Mouse (Mus musculus) gastrocnemius, adult 18-20 months (tissue): Measurements from ENCODE around the gene Col4a1. TPM values are rescaled to one million over a fixed set of nuclear protein-coding genes. Genes with fewer than 3 reads are reported as not detected.
A peak's percentile ranks its signal among the peaks of the same experiment; 100 is the strongest.

Source experiments
- DNase-seq: peaks from one replicate; pipeline ENCODE4 v3.0.0; 2021; ENCODE audit warnings: low spot score
- total RNA-seq, 2 experiments: library from RNA; stranded (reverse); gene quantifications; 2 replicates each; pipeline ENCODE4 v1.2.3; 2021

Gene Col4a1
- total RNA-seq, 2 experiments from 2014 or later, result 66.5 to 81.6 TPM

DNA sequence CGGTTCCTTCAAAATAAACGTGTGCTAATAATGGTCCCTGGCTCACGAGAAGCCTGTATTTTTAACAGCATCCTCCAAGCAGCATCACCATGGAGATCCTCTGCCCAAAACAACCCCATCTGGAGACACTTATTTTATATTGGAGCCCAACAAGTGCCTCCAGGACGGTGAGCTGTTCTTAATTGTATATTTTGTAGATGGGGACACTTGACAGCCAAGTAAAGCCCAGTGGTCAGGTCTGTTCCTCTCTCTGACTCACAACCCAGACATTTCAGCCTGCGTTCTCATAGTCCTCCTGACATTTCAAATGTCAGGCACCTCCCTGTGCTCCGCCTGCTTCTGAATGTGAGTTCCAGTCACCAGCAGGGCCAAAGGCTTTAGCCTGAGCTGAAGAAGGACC lies 43.9 kb downstream of the Col4a1 start:
- no peak for DNase-seq

- no peak for DNase-seq
Observed at GRCm38 (mm10) chr8:11266471-11266870, 46.2 kb downstream of the Col4a1 start.

GRCm38 (mm10) chr8:11265971-11266370 lies 46.7 kb downstream of the Col4a1 start:
- DNase-seq, result no peak

DNA sequence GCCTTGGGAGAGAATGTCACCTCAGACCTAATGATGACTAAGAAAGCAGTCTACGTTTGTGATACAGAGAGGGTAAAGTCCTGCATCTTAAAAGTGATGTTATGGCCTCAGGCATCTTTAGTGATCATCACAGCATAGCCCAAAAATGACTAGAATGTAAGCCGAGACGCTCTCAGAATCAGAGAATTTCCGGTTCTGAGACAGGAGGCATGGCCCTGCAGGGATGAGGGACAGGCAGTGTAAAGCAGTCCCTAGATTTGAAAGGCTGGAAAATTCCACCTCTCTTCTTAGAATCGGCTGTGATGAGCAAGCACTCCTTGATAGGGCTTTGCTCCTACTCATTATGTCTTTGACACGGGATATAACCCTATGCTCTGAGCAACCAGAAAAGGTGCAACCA lies 48.8 kb downstream of the Col4a1 start:
- no peak for DNase-seq

DNA sequence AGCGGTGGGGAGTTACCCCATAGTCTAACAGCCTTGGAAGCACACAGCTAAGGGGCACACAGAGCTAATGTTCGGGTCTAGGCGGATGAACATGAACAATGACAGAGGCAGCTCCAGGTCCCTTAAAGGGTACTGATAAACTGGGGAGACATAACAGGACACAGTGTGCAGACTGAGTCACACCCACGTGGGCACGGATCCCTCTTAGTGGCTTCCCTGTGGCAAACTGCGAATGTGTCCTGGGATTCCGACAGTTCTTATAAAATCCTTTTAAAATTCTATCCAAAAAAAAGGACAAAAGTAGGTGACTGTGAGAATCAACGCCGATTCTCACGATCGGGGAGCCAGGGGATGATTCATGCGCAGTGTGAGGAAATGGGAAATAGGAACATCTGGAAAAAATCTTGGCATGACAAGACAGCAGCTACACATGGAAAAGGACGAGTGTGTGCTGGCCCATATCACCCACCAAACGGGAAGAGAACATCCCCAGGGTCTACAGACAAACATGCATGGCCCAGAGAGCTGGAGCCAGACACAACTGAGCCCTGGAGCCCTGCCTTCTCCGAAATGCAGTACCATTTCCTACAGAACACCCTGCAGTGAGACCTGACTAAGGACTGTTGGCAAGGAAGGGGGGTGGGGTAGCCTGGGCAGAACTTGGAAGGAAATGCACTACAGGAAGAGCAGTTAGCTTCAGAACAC lies 50.4 kb downstream of the Col4a1 start:
- peak; percentile 69 for DNase-seq

DNA sequence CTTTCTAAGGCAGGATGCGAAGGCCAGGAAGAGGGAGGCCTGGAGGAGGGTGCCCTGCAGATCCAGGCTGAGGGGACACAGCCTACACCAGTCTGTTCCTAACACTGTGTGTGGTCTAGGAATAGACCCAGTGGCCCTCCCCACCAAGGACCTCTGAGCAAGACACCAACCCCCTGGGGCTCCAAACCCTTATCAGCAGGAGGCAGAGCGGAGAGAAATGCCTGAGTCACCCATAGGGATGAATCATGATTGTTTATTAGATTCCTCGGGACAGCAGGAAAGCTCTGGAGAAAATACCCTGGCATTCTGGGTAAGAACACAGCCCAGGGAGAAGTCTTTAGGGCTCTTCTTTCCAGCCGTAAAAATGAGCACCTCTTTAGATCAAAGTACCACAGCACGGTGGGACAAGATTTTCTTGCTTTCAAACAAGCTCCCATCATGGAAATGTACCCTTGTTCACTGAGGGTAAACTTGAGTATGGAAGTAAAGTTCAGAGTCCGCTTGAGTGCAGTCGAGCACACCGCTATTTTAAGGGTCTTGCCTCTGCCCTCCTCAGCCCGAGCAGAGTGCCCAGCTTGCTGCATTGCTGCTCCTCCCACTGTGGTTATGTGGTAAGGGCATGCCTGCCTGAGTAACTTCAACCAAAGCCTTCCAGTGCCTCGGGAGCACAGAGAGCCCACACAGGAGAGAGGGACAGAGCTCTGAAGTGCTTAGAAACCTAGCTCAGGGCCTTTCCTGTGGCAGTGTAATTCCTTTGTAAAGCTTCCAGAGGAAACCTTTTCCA lies 52.6 kb downstream of the Col4a1 start:
- no peak for DNase-seq

- DNase-seq, result no peak
Observed at GRCm38 (mm10) chr8:11258517-11259136, 54.0 kb downstream of the Col4a1 start.

GRCm38 (mm10) chr8:11257079-11258017 lies 55.3 kb downstream of the Col4a1 start:
- DNase-seq, result no peak

DNA sequence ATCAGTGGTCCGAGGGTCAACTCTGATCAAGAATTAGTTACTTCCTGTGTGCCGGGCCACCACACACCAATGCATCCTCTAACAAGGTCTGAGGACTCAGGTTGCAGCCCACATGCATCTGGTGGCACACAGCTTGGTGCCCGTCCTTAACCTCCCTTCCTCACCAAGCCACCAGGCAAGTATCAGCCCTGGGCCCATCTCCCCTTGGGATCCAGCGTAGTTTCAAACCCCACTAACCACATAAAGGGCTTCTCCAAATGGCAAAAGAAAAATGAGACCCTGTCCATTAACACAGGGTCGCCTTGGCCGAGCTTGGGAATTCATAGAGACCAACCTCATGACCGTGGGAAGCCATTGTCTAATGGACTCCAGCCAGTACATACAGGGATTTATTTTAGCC lies 56.2 kb downstream of the Col4a1 start:
- no peak for DNase-seq

- DNase-seq, result no peak
Observed at GRCm38 (mm10) chr8:11255680-11256079, 56.9 kb downstream of the Col4a1 start.

- no peak for DNase-seq
Observed at GRCm38 (mm10) chr8:11254914-11255530, 57.6 kb downstream of the Col4a1 start.

GRCm38 (mm10) chr8:11254510-11254909 lies 58.1 kb downstream of the Col4a1 start:
- no peak for DNase-seq

DNA sequence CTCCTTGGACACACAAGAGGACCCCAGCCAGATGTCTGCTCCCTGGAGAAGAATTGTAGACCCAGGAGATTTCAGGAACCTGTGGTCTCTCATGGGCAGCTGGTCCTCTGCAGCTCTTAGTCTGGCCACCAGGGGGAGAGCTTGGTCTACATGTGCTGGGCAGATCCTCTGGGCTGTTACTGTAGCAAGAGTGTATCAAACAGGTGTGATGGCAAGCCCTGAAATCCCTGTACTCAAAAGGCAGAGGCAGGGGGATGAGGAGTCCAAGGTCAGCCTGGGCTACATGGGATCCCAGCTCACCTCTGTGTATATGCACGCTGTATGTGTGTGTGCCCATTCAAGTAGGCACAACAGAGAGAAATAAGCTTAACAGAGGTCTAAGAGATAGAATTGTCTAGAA lies 59.1 kb downstream of the Col4a1 start:
- DNase-seq, result peak; percentile 82

GRCm38 (mm10) chr8:11253041-11253440 lies 59.6 kb downstream of the Col4a1 start:
- no peak for DNase-seq

- no peak for DNase-seq
Observed at GRCm38 (mm10) chr8:11252235-11252774, 60.3 kb downstream of the Col4a1 start.

- peak; percentile 38 for DNase-seq
Observed at GRCm38 (mm10) chr8:11250149-11250548, 62.5 kb downstream of the Col4a1 start.

DNA sequence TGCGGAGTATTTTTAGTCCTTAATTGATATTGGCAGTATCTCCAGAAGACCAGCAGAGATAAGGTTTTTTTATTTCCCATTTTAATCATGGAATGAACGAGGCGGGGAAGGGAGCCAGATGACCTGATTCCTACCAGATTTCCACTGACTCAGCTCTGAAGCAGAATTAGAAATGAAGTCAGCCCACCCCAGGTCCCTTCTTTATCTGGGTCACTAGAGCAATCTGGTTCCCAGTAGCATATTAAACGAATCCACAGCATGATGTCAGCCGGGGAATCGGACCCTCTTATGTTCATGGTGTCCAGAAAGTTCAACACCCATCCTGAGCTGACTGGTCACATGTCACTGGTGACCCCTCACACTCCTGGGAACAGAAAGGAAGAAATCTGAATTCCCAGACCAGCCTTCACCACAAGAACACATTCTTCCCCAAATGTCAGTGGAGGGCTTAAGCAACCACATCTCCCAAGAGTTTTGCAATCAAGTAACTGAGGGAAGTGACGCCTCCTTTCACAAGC lies 63.0 kb downstream of the Col4a1 start:
- DNase-seq, result peak; percentile 77

GRCm38 (mm10) chr8:11248712-11249111 lies 63.9 kb downstream of the Col4a1 start:
- no peak for DNase-seq

- no peak for DNase-seq
Observed at GRCm38 (mm10) chr8:11241488-11241887, 71.1 kb downstream of the Col4a1 start.

DNA sequence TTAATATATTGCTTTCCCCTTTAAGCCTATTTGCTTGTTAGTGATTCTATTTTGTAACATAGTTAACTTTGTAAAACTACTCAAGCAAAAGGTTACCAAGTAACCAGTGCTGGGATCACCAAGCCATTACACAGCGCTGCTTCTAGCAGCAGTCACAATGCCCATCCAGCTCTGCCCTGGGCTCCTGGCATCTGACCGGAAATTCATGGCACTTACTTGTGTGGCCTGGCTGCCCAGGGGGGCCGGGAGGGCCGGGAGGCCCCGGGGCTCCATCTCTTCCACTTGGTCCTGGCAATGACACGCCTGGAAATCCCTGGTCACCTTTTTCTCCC lies 77.8 kb downstream of the Col4a1 start:
- no peak for DNase-seq
